Mouse (Mus musculus) thymus, postnatal 36 days (tissue): ENCODE data around the gene Bves.
"Not testable (repeated sequence)": the region's sequence is repeated elsewhere in the genome, so short reads cannot be mapped to it uniquely, and the experiment has no call there.

Source experiments
- DNase-seq, 2 experiments: peaks; one replicate each; pipeline ENCODE4 v3.0.0; 2022; ENCODE audit warnings: mixed read lengths in 2 of 2

The Bves gene

GRCm38 (mm10) chr10:45335434-45336422 lies at the start of gene Bves:
Bves (plus strand) TSS chr10:45335772.
- DNase-seq: peak; percentile 1 to 23

- DNase-seq: no peak
Measured at GRCm38 (mm10) chr10:45288351-45288750, 47.2 kb upstream of the Bves start.

GRCm38 (mm10) chr10:45289218-45290105 lies 46.1 kb upstream of the Bves start:
- DNase-seq: no peak

- no peak for DNase-seq
Measured at GRCm38 (mm10) chr10:45290618-45291017, 45.0 kb upstream of the Bves start.

GRCm38 (mm10) chr10:45292159-45292558 lies 43.4 kb upstream of the Bves start:
- DNase-seq: not testable (repeated sequence)

- no peak for DNase-seq
Measured at GRCm38 (mm10) chr10:45295093-45295492, 40.5 kb upstream of the Bves start.

- no peak for DNase-seq
Measured at GRCm38 (mm10) chr10:45298503-45298902, 37.1 kb upstream of the Bves start.

GRCm38 (mm10) chr10:45299509-45299908 lies 36.1 kb upstream of the Bves start:
- DNase-seq: no peak

GRCm38 (mm10) chr10:45303315-45304036 lies 32.1 kb upstream of the Bves start:
- DNase-seq: no peak

- DNase-seq: no peak
Measured at GRCm38 (mm10) chr10:45305173-45305572, 30.4 kb upstream of the Bves start.

- DNase-seq: no peak
Measured at GRCm38 (mm10) chr10:45311129-45311528, 24.4 kb upstream of the Bves start.

GRCm38 (mm10) chr10:45311624-45312023 lies 23.9 kb upstream of the Bves start:
- no peak for DNase-seq

- DNase-seq: no peak
Measured at GRCm38 (mm10) chr10:45314865-45315264, 20.7 kb upstream of the Bves start.

- no peak for DNase-seq
Measured at GRCm38 (mm10) chr10:45318922-45319321, 16.6 kb upstream of the Bves start.

GRCm38 (mm10) chr10:45320296-45320695 lies 15.3 kb upstream of the Bves start:
- no peak for DNase-seq

GRCm38 (mm10) chr10:45324159-45324558 lies 11.4 kb upstream of the Bves start:
- no peak for DNase-seq

GRCm38 (mm10) chr10:45328196-45329000 lies 7.2 kb upstream of the Bves start:
- no peak for DNase-seq

- DNase-seq: no peak
Measured at GRCm38 (mm10) chr10:45334925-45335324, 647 bp upstream of the Bves start.

- no peak for DNase-seq
Measured at GRCm38 (mm10) chr10:45339106-45339505, 3.5 kb downstream of the Bves start.

GRCm38 (mm10) chr10:45344381-45344780 lies 8.8 kb downstream of the Bves start:
- DNase-seq: no peak

GRCm38 (mm10) chr10:45345217-45345616 lies 9.6 kb downstream of the Bves start:
- no peak for DNase-seq

GRCm38 (mm10) chr10:45348143-45348542 lies 12.6 kb downstream of the Bves start:
- DNase-seq: not testable (repeated sequence)
